Mouse (Mus musculus) liver, embryonic 16.5 days (tissue): Measurements from ENCODE around the gene Zc3h7b. TPM values are rescaled to one million over a fixed set of nuclear protein-coding genes. Genes with fewer than 3 reads are reported as not detected.

Experiments
- ATAC-seq: fragments of 200-750 bp; cut with Nextera tagmentation; 2 replicates; pipeline ENCODE4 v1.8.0; 2017; ENCODE audit warnings: low read depth, mild to moderate bottlenecking, moderate number of reproducible peaks, moderate library complexity
- H3K27ac ChIP-seq: fragments of 300-500 bp; sonication (generic); 2 replicates; pipeline ENCODE4 v1.5.1; 2014; ENCODE audit warnings: mild to moderate bottlenecking, low read length
- H3K27me3 ChIP-seq: fragments of 300-500 bp; sonication (generic); 2 replicates; pipeline ENCODE4 v1.6.1; 2014; ENCODE audit warnings: low read depth, low read length, mixed read lengths; ENCODE audit not compliant: control insufficient read depth, insufficient read depth
- H3K36me3 ChIP-seq: fragments of 300-500 bp; sonication (generic); 2 replicates; pipeline ENCODE4 v1.6.1; 2014; ENCODE audit warnings: mild to moderate bottlenecking; ENCODE audit not compliant: control insufficient read depth, insufficient read depth
- H3K4me1 ChIP-seq: fragments of 300-500 bp; sonication (generic); 2 replicates; pipeline ENCODE4 v1.6.1; 2014; ENCODE audit warnings: low read depth, low read length, mixed read lengths; ENCODE audit not compliant: control insufficient read depth
- H3K4me2 ChIP-seq: fragments of 300-500 bp; sonication (generic); 2 replicates; pipeline ENCODE4 v1.6.1; 2014; ENCODE audit warnings: low read depth, low read length, mixed read lengths
- H3K4me3 ChIP-seq: fragments of 300-500 bp; sonication (generic); 2 replicates; pipeline ENCODE4 v1.5.1; 2014; ENCODE audit warnings: low read depth, mild to moderate bottlenecking, low read length
- H3K9ac ChIP-seq: fragments of 300-500 bp; sonication (generic); 2 replicates; pipeline ENCODE4 v1.6.1; 2014; ENCODE audit warnings: low read depth, low read length
- H3K9me3 ChIP-seq: fragments of 300-500 bp; sonication (generic); replicated peaks from 2 replicates; pipeline ENCODE4 v1.6.1; 2016; ENCODE audit warnings: low read length; ENCODE audit not compliant: control insufficient read depth
- whole genome bisulfite sequencing: fragments of 180-500 bp; shearing (Covaris S2); extraction: QIAGEN DNeasy Blood & Tissue Kit; methylation state at CpG from one replicate; pipeline ENCODE4 v1.1.7; 2014; ENCODE audit not compliant: insufficient replicate concordance; 5-methylcytosine and 5-hydroxymethylcytosine counted together
- polyA plus RNA-seq: library from polyadenylated mRNA; unstranded; fragments of >200 nt; fragmentation: Nextera tagmentation; extraction: Ambion mirVana; gene quantifications from 2 replicates; pipeline ENCODE4 v1.2.1, GENCODE M21; 2015

Gene Zc3h7b
- polyA plus RNA-seq, 1 experiment from 2014 or later = 4.6 TPM

DNA sequence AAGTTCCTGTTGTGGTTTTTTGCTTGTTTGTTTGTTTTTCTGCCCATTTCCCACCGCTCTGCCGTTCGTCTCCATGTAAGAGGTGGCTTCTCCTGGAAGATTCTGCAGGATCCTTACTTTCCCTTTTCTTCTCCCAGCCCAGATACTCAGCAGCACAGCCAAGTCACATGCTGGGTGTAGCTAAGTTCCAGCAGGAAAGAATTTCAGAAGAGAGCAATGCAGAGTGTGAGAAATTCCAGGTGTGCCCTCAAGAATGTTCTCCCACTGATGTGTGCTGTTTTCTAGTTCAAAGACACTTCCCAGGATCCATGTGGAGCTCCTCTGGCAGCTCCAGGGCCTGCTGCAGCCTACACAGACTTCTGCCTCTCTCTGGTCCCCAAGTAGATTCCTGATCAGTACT, 60.0 kb downstream of the Zc3h7b start:
- 69% methylated on average over 3 of the region's 3 CpGs for WGBS
- ATAC-seq = no peak
- Histone ChIP-seq H3K9me3 (no peaks in the 10 kb centered on the region), H3K4me3 (no peak overlapping the region), H3K36me3 (no peaks in the 10 kb centered on the region), H3K27me3 (no peaks in the 10 kb centered on the region), H3K4me1 (peaks cover 38% of the 10 kb centered on the region), H3K4me2 (no peak overlapping the region), H3K9ac (no peak overlapping the region), H3K27ac (no peak overlapping the region)

DNA sequence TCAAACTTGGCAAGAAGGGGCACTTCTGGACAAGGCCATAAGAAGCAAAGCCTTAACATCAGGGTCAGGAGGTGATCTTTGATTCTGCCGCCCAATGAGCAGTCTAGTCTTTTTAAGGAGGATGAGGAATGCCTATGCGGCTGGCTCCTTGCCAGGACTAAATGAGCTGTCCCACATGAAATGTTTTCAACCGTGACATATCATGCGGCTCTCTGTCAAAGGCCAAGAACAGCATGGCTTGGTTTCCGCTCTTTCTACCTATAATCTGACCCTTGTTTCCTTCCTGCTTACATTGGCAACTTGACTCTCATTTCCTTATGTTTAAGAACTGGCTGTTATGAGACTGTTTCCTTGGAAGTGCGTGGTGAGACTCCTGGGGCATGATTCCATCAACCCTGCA, 60.8 kb downstream of the Zc3h7b start:
- H3K4me1 ChIP-seq = peaks cover 45% of the 10 kb centered on the region
- WGBS = 63% methylated on average over 6 of the region's 6 CpGs

DNA sequence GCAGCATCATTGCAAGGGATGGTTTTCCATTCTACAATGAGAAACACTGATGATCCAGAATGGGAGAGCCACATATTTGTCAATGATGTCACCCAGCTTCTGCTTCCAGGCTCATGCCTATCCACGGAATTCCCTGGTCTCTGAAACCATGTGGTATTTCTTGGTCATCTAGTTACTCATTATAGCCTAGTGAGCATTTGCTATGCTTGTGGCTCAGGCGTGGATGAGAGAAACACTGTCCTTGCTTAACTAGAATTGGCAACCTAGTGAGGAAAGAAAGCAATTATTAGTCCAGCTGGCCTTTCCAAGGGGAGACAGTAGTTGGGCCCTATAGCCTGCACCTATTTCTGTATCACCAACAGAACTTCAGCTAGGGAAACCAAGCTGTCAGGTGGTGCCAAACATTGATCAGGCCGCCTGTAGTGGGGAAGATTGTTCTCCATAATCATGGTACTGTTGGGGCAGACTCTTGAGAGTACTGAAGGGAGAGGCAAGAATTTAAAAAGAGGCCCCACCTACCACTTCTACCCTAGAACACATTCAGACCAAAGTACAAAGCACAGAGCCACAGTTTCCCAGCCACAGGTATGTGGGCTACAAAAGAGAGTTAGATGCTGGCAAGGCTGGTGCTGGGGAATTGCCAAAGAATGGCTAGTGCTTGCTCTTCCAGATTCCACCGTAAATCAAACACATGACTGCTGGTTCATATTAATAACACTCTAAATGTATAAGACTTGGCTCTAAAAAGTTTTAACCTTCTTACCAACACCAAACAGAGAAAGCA, 62.0 kb downstream of the Zc3h7b start:
- WGBS = 68% methylated on average over 4 of the region's 4 CpGs
- no peak for ATAC-seq
- H3K9me3 ChIP-seq = no peaks in the 10 kb centered on the region
- no peaks in the 10 kb centered on the region for H3K27me3 ChIP-seq
- no peak overlapping the region for H3K27ac ChIP-seq
- H3K9ac ChIP-seq = no peak overlapping the region
- H3K36me3 ChIP-seq = no peaks in the 10 kb centered on the region
- peaks cover 41% of the 10 kb centered on the region for H3K4me1 ChIP-seq
- H3K4me3 ChIP-seq = no peak overlapping the region
- H3K4me2 ChIP-seq = no peak overlapping the region

More for the DNA sequence above, 60.8 kb downstream of the Zc3h7b start:
- Histone ChIP-seq H3K27me3 (no peaks in the 10 kb centered on the region), H3K9ac (no peak overlapping the region), H3K27ac (no peak overlapping the region), H3K9me3 (no peaks in the 10 kb centered on the region), H3K36me3 (no peaks in the 10 kb centered on the region), H3K4me2 (no peak overlapping the region), H3K4me3 (no peak overlapping the region)
- no peak for ATAC-seq

DNA sequence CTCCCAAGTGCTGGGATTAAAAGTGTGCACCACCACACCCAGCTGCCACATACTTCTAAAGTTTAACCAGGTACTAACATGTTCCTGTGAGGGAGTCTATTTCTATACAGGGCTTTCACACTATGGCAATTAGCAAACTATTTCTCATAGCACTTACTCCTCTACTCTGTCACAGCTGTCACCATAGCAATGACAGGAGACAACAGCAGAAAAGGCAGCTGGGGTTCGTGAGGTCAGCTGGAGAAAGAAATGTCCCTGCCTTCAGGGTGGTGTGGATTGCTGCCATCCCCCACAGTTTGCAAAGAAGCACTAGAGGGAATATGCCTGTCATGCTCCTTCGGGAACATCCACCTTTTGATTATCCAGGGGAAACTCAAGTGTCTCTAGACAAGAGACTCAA, 63.9 kb downstream of the Zc3h7b start:
- WGBS = 61% methylated on average over 2 of the region's 2 CpGs
- H3K4me2 ChIP-seq = no peak overlapping the region
- no peaks in the 10 kb centered on the region for H3K9me3 ChIP-seq
- H3K4me1 ChIP-seq = peaks cover 27% of the 10 kb centered on the region
- no peaks in the 10 kb centered on the region for H3K27me3 ChIP-seq
- no peak overlapping the region for H3K27ac ChIP-seq
- no peak overlapping the region for H3K4me3 ChIP-seq
- no peaks in the 10 kb centered on the region for H3K36me3 ChIP-seq
- no peak overlapping the region for H3K9ac ChIP-seq
- no peak for ATAC-seq

DNA sequence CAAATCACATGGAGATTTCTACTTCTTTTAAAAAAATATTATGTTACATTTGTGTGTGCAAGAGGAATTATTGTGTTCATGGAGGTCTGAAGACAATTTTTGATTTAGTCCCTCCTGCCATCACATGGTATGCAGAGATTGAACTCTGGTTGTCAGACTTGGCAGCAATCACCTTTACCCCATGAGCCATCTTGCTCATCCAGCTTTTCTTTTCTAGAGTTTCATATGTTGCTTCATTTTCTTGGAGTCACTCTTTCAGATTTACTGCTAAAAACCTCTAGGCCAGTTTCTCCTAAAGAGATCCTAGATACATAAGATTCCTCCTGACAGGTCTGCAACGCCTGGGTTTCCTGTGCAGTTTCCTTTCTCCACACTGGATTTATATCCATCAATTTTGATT, 64.7 kb downstream of the Zc3h7b start:
- Histone ChIP-seq H3K9me3 (no peaks in the 10 kb centered on the region), H3K9ac (no peak overlapping the region), H3K36me3 (no peaks in the 10 kb centered on the region), H3K4me1 (peaks cover 21% of the 10 kb centered on the region), H3K27me3 (no peaks in the 10 kb centered on the region), H3K4me2 (peak overlapping the region; percentile 97), H3K27ac (peak overlapping the region; percentile 77), H3K4me3 (no peak overlapping the region)
- 26% methylated on average over 1 of the region's 1 CpGs for WGBS
- no peak for ATAC-seq

DNA sequence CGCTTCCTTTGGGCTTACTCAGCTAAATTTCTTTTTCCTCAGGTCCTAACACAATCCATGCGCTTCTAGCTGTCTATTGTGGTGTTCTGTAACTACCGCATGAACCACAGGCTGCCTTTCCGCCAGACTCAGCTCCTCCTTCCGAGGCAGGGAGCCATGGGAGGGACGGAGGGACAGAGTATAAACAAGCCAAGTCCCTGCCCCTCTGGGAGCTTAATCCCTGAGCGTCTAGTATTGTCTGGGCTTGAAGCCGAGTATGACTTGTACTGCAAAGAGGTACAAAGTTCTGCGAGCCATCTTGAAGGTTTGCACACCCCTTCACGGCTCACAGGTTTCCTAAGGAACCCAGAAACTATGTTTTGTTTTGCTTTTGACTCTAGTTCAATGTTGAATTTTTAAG, 65.3 kb downstream of the Zc3h7b start:
- 1% methylated on average over 10 of the region's 10 CpGs for WGBS
- peak overlapping the region; percentile 77 for H3K27ac ChIP-seq
- H3K4me3 ChIP-seq = peak overlapping the region; percentile 74
- H3K36me3 ChIP-seq = no peaks in the 10 kb centered on the region
- no peak for ATAC-seq
- no peaks in the 10 kb centered on the region for H3K27me3 ChIP-seq
- H3K9me3 ChIP-seq = no peaks in the 10 kb centered on the region
- H3K4me2 ChIP-seq = peak overlapping the region; percentile 97
- H3K9ac ChIP-seq = peak overlapping the region; percentile 49
- peaks cover 21% of the 10 kb centered on the region for H3K4me1 ChIP-seq

DNA sequence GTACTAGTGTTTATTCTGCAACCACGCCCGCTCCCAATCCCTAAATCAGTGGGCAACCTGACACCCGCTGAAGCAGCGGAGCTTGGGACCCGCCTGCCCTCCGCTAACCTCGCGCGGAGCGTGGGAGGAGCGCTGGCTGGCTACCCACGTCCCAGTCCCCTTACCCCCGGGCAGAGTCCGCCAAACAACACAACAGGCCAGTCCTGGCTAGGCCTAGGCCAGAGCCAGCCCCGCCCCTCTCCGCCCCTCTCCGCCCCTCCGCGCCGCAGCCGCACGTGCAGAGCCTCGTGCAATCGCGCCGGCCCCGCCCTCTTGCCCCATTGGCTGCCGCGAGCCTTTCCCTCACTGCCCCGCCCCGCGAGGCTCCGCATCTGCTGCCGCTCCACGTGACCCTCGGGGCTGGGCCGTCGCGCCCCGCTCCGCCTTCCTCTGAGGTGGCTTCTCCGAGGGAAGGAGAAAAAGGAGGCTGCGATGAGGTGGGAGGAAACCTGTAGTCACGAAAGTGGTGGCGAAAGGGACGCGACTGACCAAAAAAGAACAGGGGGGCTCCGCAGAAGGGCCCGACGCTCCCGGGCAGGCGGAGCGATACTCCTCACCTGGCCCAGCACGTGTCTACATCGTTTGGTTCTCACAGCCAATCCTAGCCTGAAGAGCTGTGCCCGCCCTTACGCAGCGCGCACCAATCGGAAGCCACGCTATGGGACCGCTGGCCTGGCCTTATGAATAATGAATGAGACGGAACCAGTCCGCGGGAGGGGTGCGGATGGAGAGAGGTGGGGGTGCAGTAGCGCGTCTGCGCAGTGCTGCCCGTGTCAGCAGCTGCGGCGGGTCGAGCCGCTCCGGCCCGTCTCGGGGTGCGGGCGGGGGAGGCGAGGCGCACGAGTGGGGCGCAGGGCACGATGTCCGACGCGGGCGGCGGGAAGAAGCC, 66.1 kb downstream of the Zc3h7b start:
- Histone ChIP-seq H3K4me2 (peak overlapping the region; percentile 97), H3K27ac (peak overlapping the region; percentile 79), H3K27me3 (no peaks in the 10 kb centered on the region), H3K4me3 (peak overlapping the region; percentile 74), H3K9me3 (no peaks in the 10 kb centered on the region), H3K4me1 (peaks cover 21% of the 10 kb centered on the region), H3K9ac (peak overlapping the region; percentile 64), H3K36me3 (no peaks in the 10 kb centered on the region)
- ATAC-seq = peak; percentile 93
- under 1% methylated on average over 87 of the region's 89 CpGs for WGBS

DNA sequence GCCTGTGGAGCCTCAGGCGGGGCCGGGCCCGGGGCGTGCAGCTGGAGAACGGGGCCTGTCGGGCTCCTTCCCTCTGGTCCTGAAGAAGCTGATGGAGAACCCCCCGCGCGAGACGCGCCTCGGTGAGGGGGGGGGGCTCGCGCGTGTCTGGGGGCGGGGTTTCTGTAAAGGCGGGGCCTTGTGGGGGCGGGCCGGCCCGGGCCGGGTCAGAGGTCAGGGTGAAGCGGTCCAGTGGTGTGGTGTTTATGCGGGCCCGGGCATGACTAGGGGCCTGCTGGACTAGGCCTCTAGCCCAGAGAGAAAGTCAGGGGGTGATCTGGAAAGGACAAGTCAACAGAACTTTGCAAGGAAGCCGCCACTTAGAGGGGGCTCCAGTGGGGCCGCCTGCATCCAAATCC, 66.7 kb downstream of the Zc3h7b start:
- H3K4me1 ChIP-seq = peaks cover 21% of the 10 kb centered on the region
- peak overlapping the region; percentile 64 for H3K9ac ChIP-seq
- H3K27me3 ChIP-seq = no peaks in the 10 kb centered on the region
- 3% methylated on average over 17 of the region's 26 CpGs for WGBS
- peak overlapping the region; percentile 97 for H3K4me2 ChIP-seq
- no peaks in the 10 kb centered on the region for H3K36me3 ChIP-seq
- H3K9me3 ChIP-seq = no peaks in the 10 kb centered on the region
- peak overlapping the region; percentile 79 for H3K27ac ChIP-seq
- ATAC-seq = peak; percentile 10
- H3K4me3 ChIP-seq = peak overlapping the region; percentile 74

DNA sequence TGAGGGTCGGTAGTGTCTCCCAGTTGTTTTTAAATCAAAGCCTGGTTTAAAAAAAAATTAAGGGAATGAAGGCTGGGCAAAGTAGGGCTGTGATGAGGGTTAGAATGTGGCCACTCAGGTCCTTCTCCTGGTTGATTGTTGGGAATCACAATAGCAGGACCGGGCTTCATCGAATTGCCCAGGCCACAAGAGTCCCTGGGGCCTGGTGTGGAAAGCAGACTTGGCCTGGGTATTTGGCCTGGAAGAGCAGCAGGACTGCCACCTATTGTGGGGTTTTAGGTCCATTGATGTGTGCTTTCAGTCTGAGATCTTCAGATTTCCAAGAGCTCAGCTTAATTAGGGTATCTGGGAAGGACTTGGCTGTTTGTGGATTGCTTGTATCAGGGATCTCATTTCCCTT, 67.4 kb downstream of the Zc3h7b start:
- no peak for ATAC-seq
- Histone ChIP-seq H3K4me3 (peak overlapping the region; percentile 74), H3K36me3 (no peaks in the 10 kb centered on the region), H3K9me3 (no peaks in the 10 kb centered on the region), H3K4me2 (peak overlapping the region; percentile 97), H3K9ac (peak overlapping the region; percentile 64; the same call in 1 of the 2 replicates), H3K27me3 (no peaks in the 10 kb centered on the region), H3K27ac (peak overlapping the region; percentile 37), H3K4me1 (peaks cover 21% of the 10 kb centered on the region)
- 49% methylated on average over 3 of the region's 3 CpGs for whole genome bisulfite sequencing
